Mouse (Mus musculus) bone marrow, adult 2 months (tissue): ENCODE measurements around the gene Cog4.

Experiments
- CTCF ChIP-seq: fragments of 200-500 bp; IDR thresholded peaks from 2 replicates; pipeline ENCODE4 v1.5.1; 2011; ENCODE audit warnings: low read length, control low read depth; ENCODE audit not compliant: control insufficient read depth, insufficient read depth
- POLR2A ChIP-seq: fragments of 200-500 bp; IDR thresholded peaks from 2 replicates; pipeline ENCODE4 v1.6.1; 2011; ENCODE audit warnings: low read depth, mild to moderate bottlenecking, control low read depth, low read length, borderline replicate concordance; ENCODE audit not compliant: control insufficient read depth

DNA sequence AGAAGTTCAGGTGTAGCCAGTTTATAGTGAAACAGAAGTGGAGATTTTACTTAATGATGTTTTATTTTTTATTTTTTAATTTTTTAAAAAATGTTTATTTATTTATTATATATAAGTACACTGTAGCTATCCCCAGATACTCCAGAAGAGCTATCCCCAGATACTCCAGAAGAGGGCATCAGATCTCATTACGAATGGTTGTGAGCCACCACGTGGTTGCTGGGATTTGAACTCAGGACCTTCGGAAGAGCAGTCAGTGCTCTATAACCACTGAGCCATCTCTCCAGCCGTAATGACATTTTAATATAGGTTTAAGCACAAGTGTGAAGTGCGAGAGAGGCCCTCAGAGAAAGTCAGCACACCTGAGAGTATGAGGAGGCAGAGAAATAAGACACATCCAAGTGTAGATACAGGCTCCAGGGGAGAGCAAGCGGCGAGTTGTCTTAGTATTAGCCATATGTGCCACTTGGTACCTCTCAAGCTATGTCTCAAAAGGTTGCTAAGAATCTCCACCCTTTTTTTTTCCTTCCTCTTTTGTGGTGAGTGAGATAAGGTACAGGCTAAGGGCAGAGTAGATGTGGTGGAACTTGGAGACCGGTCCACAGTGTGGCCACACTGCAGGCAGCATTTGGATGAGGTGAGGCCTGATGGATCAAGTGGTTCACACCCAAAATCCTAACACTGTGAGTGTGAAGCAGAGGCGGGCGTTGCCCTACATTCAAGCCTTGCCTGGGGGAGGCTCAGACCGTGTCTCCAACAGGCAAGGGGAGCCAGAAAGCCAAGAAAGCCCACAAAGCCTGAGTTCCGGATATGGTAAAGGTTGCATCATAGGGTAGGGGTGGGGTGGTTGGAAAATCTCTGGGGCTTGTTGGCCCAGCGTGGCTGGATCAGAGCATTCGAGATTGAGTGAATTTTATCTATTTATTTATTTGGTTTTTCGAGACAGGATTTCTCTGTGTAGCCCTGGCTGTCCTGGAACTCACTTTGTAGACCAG, 65.5 kb downstream of the Cog4 start:
- TF ChIP-seq POLR2A (no peak), CTCF (no peak)
